Mouse (Mus musculus) forebrain, embryonic 16.5 days (tissue): ENCODE results near the gene Lsm3. TPM values are rescaled to one million over a fixed set of nuclear protein-coding genes. Genes with fewer than 3 reads are reported as not detected.

Source experiments
- ATAC-seq: fragments of 200-750 bp; cut with Nextera tagmentation; 2 replicates; pipeline ENCODE4 v1.8.0; 2017; ENCODE audit warnings: mild to moderate bottlenecking, moderate library complexity
- H3K27ac ChIP-seq: fragments of 300-500 bp; sonication (generic); 2 replicates; pipeline ENCODE4 v1.5.1; 2014; ENCODE audit warnings: low read length, control low read depth
- H3K27me3 ChIP-seq: fragments of 300-500 bp; sonication (generic); replicated peaks from 2 replicates; pipeline ENCODE4 v1.6.1; 2014; ENCODE audit warnings: low read length; ENCODE audit not compliant: control insufficient read depth, insufficient read depth
- H3K36me3 ChIP-seq: fragments of 300-500 bp; sonication (generic); 2 replicates; pipeline ENCODE4 v1.6.1; 2014; ENCODE audit not compliant: control insufficient read depth, insufficient read depth
- H3K4me1 ChIP-seq: fragments of 300-500 bp; sonication (generic); replicated peaks from 2 replicates; pipeline ENCODE4 v1.6.1; 2014; ENCODE audit warnings: low read length; ENCODE audit not compliant: control insufficient read depth, insufficient read depth
- H3K4me2 ChIP-seq: fragments of 300-500 bp; sonication (generic); 2 replicates; pipeline ENCODE4 v1.6.1; 2014; ENCODE audit warnings: mild to moderate bottlenecking, low read length, control low read depth
- H3K4me3 ChIP-seq: fragments of 300-500 bp; sonication (generic); replicated peaks from 2 replicates; pipeline ENCODE4 v1.5.1; 2014; ENCODE audit warnings: mild to moderate bottlenecking, low read length, control low read depth
- H3K9ac ChIP-seq: fragments of 300-500 bp; sonication (generic); replicated peaks from 2 replicates; pipeline ENCODE4 v1.6.1; 2014; ENCODE audit warnings: low read depth, low read length, control low read depth
- H3K9me3 ChIP-seq: fragments of 300-500 bp; sonication (generic); 2 replicates; pipeline ENCODE4 v1.6.1; 2016; ENCODE audit warnings: low read length; ENCODE audit not compliant: control insufficient read depth
- WGBS: fragments of 180-500 bp; shearing (Covaris S2); extraction: QIAGEN DNeasy Blood & Tissue Kit; methylation state at CpG from one replicate; pipeline ENCODE4 v1.1.7; 2014; 5-methylcytosine and 5-hydroxymethylcytosine counted together
- polyA plus RNA-seq: library from polyadenylated mRNA; unstranded; fragments of >200 nt; fragmentation: Nextera tagmentation; extraction: Ambion mirVana; gene quantifications from 2 replicates; pipeline ENCODE4 v1.2.1, GENCODE M21; 2015

Gene Lsm3
- polyA plus RNA-seq, 1 experiment from 2014 or later: 162 TPM

DNA sequence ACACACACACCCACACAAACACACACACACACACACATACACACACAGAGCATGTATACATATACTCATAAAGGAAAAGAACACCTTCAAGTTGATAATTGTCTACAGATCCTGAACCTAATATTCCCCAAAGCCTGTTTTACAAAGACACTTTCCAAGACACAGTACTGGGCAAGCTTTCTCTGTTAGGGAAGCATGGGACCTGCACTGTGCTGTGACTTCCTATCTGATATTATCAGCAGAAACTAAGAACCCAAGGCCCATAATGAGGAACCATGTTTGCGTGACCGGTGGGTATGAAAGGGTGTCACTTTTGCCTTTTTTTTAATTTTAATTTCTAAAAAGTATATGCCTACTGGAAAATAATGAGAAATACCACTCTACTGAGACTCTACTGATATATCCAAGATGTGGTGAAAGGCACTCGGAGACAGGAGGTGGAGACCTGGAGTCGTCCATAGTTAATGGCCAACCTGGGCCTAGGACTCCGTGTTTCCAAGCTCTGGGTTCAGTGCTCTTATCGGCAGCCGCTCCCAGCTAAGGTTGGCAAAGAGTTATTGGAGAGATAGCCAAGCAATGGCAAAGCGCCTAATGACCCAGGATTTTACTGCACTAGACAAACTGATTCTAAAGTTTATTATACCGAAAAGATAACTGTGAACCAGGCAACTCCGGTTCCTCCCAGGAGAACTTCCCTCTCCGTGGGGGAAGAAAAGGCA, 20.5 kb downstream of the Lsm3 start:
- Histone ChIP-seq H3K4me1 (no peaks in the 10 kb centered on the region), H3K9me3 (no peaks in the 10 kb centered on the region), H3K9ac (no peak overlapping the region), H3K4me2 (no peak overlapping the region), H3K4me3 (no peak overlapping the region), H3K27me3 (no peaks in the 10 kb centered on the region), H3K27ac (no peak overlapping the region), H3K36me3 (no peaks in the 10 kb centered on the region)
- WGBS: 92% methylated on average over 11 of the region's 11 CpGs
- ATAC-seq: no peak

DNA sequence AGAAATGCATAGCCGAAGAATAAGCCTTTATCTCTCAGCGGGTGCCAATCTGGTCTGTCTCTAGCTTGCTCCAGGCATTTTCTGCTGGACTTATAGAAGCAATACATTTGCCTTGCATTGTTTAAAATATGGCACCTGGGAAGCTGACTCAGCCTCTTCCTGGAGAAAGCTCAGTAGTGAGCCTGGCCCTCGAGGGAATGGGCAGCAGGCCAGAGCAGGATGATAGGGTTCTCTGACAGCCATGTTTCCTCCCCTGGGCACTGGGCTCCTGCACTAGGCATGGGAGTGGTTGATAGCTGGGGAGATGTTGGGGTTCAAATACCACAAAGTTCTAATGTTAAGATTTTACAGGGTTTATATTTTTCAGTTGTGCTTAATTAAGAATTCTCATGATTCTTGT, 25.5 kb downstream of the Lsm3 start:
- 65% methylated on average over 3 of the region's 3 CpGs for WGBS
- ATAC-seq: no peak
- Histone ChIP-seq H3K9ac (no peak overlapping the region), H3K4me2 (no peak overlapping the region), H3K36me3 (no peaks in the 10 kb centered on the region), H3K27me3 (no peaks in the 10 kb centered on the region), H3K4me1 (no peaks in the 10 kb centered on the region), H3K9me3 (no peaks in the 10 kb centered on the region), H3K27ac (no peak overlapping the region), H3K4me3 (no peak overlapping the region)

DNA sequence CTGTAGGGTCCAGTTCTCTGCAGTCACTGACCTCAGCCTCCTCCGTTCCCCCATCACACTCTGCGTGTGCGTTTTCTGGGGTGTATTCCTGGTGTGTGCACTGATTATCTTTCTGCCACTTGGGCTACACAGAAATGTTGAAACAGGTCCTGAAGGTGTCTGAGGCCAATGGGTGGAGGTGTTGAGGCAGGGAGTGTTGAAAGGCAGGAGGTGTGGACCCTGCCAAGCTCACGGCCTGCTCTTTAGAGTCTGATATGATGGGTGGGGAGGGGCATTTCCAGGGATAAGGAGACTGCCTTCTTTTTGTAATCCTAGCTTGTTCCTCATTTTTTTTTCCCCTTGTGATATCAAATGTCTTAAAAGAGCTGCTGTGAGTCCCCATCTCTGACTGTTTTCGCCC, 27.3 kb downstream of the Lsm3 start:
- no peaks in the 10 kb centered on the region for H3K27me3 ChIP-seq
- H3K36me3 ChIP-seq: no peaks in the 10 kb centered on the region
- H3K4me2 ChIP-seq: no peak overlapping the region
- ATAC-seq: no peak
- H3K9ac ChIP-seq: no peak overlapping the region
- H3K4me1 ChIP-seq: no peaks in the 10 kb centered on the region
- no peaks in the 10 kb centered on the region for H3K9me3 ChIP-seq
- no peak overlapping the region for H3K4me3 ChIP-seq
- H3K27ac ChIP-seq: no peak overlapping the region
- WGBS: 84% methylated on average over 5 of the region's 5 CpGs

DNA sequence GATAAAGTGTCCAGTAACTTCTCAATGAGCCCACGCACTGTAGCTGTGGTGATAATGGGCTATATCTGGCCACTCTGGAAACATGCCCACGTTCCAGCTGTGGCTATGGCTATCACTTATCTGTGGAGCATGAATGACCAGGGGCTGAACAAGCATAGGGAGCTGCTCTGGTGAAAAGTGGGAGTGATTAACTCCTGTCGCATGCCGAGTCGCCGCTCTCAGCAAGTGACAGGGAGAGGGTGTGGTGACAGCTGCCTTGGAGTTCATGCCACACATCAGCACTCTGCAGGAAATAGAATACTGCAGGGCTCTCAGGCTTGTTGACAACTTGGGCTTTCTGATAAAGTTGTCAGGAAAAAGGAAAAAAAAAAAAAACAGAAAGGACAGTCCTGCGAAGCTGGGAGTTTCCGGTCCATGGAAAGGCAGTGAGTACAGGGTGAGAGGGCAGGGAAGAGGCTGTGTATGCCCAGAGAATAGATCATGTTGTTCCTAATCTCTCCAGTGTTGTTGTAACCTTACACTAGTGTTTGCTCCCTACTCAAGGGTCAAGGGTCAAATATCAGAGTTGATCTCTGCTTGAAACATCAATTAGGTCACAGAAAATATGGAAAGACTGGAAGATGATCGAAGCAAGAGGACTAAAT, 30.6 kb downstream of the Lsm3 start:
- Histone ChIP-seq H3K4me3 (no peak overlapping the region), H3K36me3 (no peaks in the 10 kb centered on the region), H3K27ac (no peak overlapping the region), H3K9me3 (no peaks in the 10 kb centered on the region), H3K27me3 (no peaks in the 10 kb centered on the region), H3K9ac (no peak overlapping the region), H3K4me2 (no peak overlapping the region), H3K4me1 (no peaks in the 10 kb centered on the region)
- WGBS: 80% methylated on average over 9 of the region's 9 CpGs
- no peak for ATAC-seq

DNA sequence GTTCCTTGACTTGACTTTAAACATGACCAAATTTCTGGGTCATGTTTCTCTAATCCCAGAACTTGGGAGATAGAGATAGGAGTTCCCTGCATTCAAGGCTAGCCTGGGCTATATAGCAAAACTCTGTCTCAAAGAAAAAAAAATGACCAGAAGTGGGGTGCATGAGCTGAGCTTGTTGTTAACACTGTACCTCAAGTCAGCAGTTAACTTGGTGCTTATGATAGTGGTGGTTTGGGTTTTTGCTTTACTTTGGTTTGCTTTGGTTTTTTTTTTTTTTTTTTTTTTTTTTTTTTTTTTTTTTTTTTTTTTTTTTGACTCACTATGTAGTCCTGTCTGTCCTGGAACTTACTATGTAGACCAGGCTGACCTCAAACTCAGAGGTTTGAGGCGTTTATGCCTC, 31.6 kb downstream of the Lsm3 start:
- no peak overlapping the region for H3K4me2 ChIP-seq
- WGBS: 55% methylated on average over 1 of the region's 1 CpGs

DNA sequence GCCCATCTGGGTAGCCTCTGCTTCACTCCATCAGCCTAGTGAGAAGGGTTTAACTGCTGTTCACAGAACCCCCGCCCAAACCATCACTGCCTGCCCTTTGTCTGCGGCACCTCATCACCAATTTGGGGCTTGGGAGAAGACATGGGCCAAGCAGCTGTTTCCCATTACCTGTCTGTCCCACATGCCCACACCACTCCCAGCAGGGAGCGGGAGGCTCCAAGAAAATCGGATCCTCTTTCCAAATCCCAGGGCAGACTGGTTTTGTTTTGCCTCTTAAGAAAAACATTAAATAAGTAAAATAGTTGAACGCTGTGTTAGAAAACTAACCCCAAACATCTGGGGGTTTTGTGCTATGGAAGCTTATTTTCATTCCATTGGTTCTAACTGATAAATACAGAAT, 33.9 kb downstream of the Lsm3 start:
- no peaks in the 10 kb centered on the region for H3K4me1 ChIP-seq
- H3K27ac ChIP-seq: no peak overlapping the region
- no peak overlapping the region for H3K4me2 ChIP-seq
- H3K36me3 ChIP-seq: no peaks in the 10 kb centered on the region
- no peak overlapping the region for H3K4me3 ChIP-seq
- ATAC-seq: no peak
- WGBS: 79% methylated on average over 5 of the region's 5 CpGs
- H3K9me3 ChIP-seq: no peaks in the 10 kb centered on the region
- no peak overlapping the region for H3K9ac ChIP-seq
- no peaks in the 10 kb centered on the region for H3K27me3 ChIP-seq

More for the DNA sequence above, 31.6 kb downstream of the Lsm3 start:
- no peak for ATAC-seq
- no peaks in the 10 kb centered on the region for H3K27me3 ChIP-seq
- no peak overlapping the region for H3K4me3 ChIP-seq
- no peaks in the 10 kb centered on the region for H3K36me3 ChIP-seq
- H3K9me3 ChIP-seq: no peaks in the 10 kb centered on the region
- H3K4me1 ChIP-seq: no peaks in the 10 kb centered on the region
- no peak overlapping the region for H3K27ac ChIP-seq
- no peak overlapping the region for H3K9ac ChIP-seq

DNA sequence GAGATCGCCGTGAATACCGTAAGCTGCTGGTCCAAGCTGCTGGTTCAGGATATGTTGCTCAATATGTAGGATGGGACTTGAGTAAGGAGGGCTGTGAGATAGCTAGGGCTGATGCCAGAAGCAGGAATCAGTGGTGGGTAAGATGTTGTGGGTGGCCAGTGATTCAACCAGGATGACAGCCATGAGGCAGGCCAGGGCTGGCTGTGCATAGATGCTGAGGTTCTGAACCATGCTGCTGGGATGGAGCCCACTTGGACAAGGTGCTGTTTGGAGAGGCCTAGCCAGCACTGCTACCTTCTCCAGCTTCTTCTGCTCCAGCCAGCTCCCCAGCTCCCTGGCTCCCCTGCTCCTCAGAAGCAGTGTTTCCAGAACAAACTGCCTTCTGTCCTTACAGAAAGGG, 35.9 kb downstream of the Lsm3 start:
- no peak overlapping the region for H3K27ac ChIP-seq
- H3K4me1 ChIP-seq: no peaks in the 10 kb centered on the region
- H3K4me3 ChIP-seq: no peak overlapping the region
- no peak overlapping the region for H3K4me2 ChIP-seq
- no peak overlapping the region for H3K9ac ChIP-seq
- no peak for ATAC-seq
- no peaks in the 10 kb centered on the region for H3K9me3 ChIP-seq
- 96% methylated on average over 3 of the region's 3 CpGs for WGBS
- no peaks in the 10 kb centered on the region for H3K36me3 ChIP-seq
- no peaks in the 10 kb centered on the region for H3K27me3 ChIP-seq

DNA sequence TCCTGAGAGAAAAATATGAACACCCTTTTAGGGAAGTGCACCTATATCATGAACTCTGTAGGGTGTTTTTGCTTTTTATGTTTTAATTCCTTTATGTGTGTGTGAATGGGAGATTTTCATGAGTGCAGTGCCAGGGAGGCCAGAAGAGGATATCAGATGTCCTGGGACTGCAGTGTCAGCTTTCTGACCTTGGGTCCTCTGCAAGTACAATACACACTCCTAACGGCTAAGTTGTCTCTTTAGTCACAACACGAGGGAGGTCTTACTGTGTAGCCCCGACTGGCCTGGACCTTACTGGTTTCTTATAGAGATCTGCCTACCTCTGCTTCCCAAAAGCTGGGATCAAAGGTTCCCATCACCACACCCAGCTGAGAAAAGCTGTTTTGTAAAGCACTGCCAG, 37.0 kb downstream of the Lsm3 start:
- Histone ChIP-seq H3K4me1 (no peaks in the 10 kb centered on the region), H3K9ac (no peak overlapping the region), H3K9me3 (no peaks in the 10 kb centered on the region), H3K4me2 (no peak overlapping the region), H3K27me3 (no peaks in the 10 kb centered on the region), H3K36me3 (no peaks in the 10 kb centered on the region), H3K27ac (no peak overlapping the region), H3K4me3 (no peak overlapping the region)
- WGBS: 65% methylated on average over 3 of the region's 3 CpGs
- no peak for ATAC-seq

DNA sequence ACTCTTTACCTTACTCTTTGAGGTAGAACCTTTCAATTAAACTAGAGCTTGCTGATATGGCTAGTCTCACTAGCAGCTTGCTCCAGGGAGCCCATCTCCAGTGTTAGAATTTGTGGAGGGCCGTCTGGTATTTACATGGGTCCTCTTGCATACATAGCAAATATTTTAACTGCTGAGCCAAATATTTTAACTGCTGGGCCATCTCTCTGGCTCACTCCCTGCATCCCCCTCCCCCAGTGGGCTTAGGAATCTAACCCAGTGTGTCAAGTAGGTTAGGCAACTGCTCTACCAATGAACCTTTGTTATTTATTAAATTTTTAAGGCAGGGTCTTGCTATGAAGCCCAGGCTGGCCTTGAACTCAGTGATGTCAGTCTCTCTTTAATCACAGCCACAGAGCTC, 42.8 kb downstream of the Lsm3 start:
- Histone ChIP-seq H3K36me3 (no peaks in the 10 kb centered on the region), H3K27me3 (no peaks in the 10 kb centered on the region), H3K27ac (no peak overlapping the region), H3K9ac (no peak overlapping the region), H3K9me3 (no peaks in the 10 kb centered on the region), H3K4me3 (no peak overlapping the region), H3K4me1 (no peaks in the 10 kb centered on the region; the same call in 1 of the 2 replicates), H3K4me2 (no peak overlapping the region)
- no peak for ATAC-seq
- 69% methylated on average over 1 of the region's 1 CpGs for WGBS
